Mouse (Mus musculus): ENCODE results near the gene Atad2b. TPM values are rescaled to one million over a fixed set of nuclear protein-coding genes. Genes with fewer than 3 reads are reported as not detected.
"Not testable (repeated sequence)": the region's sequence is repeated elsewhere in the genome, so short reads cannot be mapped to it uniquely, and the experiment has no call there.

Gene Atad2b
- polyA plus RNA-seq, 1 experiment from 2014 or later, result 5.2 TPM

DNA sequence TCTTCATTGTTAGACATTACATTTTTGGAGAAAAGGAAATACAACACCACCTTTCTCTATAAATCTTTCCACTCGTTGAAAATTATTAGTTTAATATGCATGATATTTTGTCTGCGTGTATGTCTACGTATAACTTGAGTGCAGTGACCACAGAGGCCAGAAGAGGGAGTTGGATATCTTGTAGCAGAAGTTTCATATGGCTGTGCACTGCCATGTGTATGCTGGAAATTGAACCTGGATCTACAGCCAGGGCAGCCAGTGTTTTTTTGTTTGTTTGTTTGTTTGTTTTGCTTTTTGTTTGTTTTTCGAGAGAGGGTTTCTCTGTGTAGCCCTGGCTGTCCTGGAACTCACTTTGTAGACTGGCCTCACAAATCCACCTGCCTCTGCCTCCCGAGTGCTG, 38.1 kb upstream of the Atad2b start:
- no peak for ATAC-seq
- no peak overlapping the region for H3K9ac ChIP-seq (ENCODE audit: low read depth, low read length)
- H3K4me1 ChIP-seq (ENCODE audit: control insufficient read depth, insufficient read depth, low read length), result peaks cover 9% of the 10 kb centered on the region
- H3K9me3 ChIP-seq (ENCODE audit: control insufficient read depth, low read length), result no peaks in the 10 kb centered on the region
- 0 out of 2 replicates have a peak, but pooled peaks cover 9% of the 10 kb centered on the region for H3K36me3 ChIP-seq (ENCODE audit: control insufficient read depth, insufficient read depth, low read length)
- H3K4me2 ChIP-seq (ENCODE audit: low read depth, low read length), result no peak overlapping the region
- no peak overlapping the region for H3K4me3 ChIP-seq (ENCODE audit: low read length)
- H3K27ac ChIP-seq (ENCODE audit: low read length), result no peak overlapping the region
- WGBS, result 92% methylated on average over 5 of the region's 5 CpGs
- H3K27me3 ChIP-seq (replicated peaks; ENCODE audit: control insufficient read depth, insufficient read depth, low read length), result no peaks in the 10 kb centered on the region

DNA sequence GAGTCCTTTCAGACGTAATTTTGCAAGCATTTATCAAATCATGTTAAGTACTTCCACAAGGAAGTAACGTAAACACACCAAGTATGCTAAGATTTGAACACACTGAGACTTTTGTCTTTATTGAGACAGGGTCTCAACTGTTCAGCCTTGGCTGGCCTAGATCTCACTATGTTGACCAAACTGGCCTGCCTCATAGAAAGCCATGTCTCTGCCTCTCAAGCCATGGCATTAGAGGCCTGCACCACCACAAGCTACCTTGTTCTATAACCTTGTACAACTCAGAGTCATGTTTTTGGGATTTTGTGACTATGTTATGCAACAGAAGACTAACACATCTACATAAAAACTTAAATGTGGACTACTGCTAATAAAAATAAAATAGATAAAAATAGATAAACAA, 35.1 kb upstream of the Atad2b start:
- Histone ChIP-seq H3K27ac (ENCODE audit: low read length) (no peak overlapping the region), H3K4me2 (ENCODE audit: low read depth, low read length) (no peak overlapping the region), H3K36me3 (ENCODE audit: control insufficient read depth, insufficient read depth, low read length) (0 out of 2 replicates have a peak, but pooled peaks cover 9% of the 10 kb centered on the region), H3K9ac (ENCODE audit: low read depth, low read length) (no peak overlapping the region), H3K9me3 (ENCODE audit: control insufficient read depth, low read length) (no peaks in the 10 kb centered on the region), H3K4me1 (ENCODE audit: control insufficient read depth, insufficient read depth, low read length) (no peaks in the 10 kb centered on the region), H3K27me3 (replicated peaks; ENCODE audit: control insufficient read depth, insufficient read depth, low read length) (no peaks in the 10 kb centered on the region), H3K4me3 (ENCODE audit: low read length) (no peak overlapping the region)
- 72% methylated on average over 2 of the region's 2 CpGs for WGBS
- ATAC-seq, result no peak

DNA sequence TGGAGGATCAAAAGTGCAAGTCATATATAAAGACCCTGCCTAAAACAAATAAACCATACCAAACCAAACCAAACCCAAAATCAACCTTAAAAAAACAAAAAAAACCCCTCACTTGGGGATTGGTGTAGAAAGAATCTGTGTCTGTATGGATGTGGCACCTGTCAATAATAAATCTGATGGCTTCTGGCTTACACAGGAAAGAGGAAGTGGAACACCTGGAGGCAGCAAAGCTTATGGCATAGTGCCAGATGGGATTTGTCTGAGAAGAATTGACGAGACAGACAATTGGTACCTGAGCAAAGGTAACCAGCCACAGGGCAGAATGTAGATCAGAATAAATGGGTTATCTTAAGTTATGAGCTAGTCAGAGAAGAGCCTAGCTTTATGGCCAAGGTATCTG, 32.1 kb upstream of the Atad2b start:
- WGBS, result 44% methylated on average over 1 of the region's 1 CpGs
- no peaks in the 10 kb centered on the region for H3K9me3 ChIP-seq (ENCODE audit: control insufficient read depth, low read length)
- H3K4me2 ChIP-seq (ENCODE audit: low read depth, low read length), result no peak overlapping the region
- H3K36me3 ChIP-seq (ENCODE audit: control insufficient read depth, insufficient read depth, low read length), result 0 out of 2 replicates have a peak, but pooled peaks cover 5% of the 10 kb centered on the region
- H3K4me3 ChIP-seq (ENCODE audit: low read length), result no peak overlapping the region
- H3K9ac ChIP-seq (ENCODE audit: low read depth, low read length), result no peak overlapping the region
- no peak overlapping the region for H3K27ac ChIP-seq (ENCODE audit: low read length)
- ATAC-seq, result peak; percentile 60; the same call in 1 of the 2 replicates
- no peaks in the 10 kb centered on the region for H3K4me1 ChIP-seq (ENCODE audit: control insufficient read depth, insufficient read depth, low read length)
- H3K27me3 ChIP-seq (replicated peaks; ENCODE audit: control insufficient read depth, insufficient read depth, low read length), result no peaks in the 10 kb centered on the region

DNA sequence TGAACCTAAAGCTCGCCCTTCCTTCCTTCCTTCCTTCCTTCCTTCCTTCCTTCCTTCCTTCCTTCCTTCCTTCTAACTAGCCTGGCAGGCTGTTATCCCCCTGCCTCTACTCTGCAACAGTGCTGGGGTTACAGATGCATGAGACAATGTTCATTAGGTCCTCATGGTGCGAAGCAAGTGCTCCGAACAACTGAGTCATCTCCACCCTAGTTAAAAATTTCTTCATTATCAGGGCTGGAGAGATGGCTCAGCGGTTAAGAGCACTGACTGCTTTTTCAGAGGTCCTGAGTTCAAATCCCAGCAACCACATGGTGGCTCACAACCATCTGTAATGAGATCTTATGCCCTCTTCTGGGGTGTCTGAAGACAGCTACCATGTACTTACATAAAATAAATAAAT, 30.6 kb upstream of the Atad2b start:
- H3K36me3 ChIP-seq (ENCODE audit: control insufficient read depth, insufficient read depth, low read length); H3K27ac ChIP-seq (ENCODE audit: low read length); H3K27me3 ChIP-seq (replicated peaks; ENCODE audit: control insufficient read depth, insufficient read depth, low read length); ATAC-seq; H3K4me2 ChIP-seq (ENCODE audit: low read depth, low read length); H3K4me1 ChIP-seq (ENCODE audit: control insufficient read depth, insufficient read depth, low read length); H3K9ac ChIP-seq (ENCODE audit: low read depth, low read length); H3K4me3 ChIP-seq (ENCODE audit: low read length); H3K9me3 ChIP-seq (ENCODE audit: control insufficient read depth, low read length): not testable (repeated sequence)
- WGBS, result 96% methylated on average over 4 of the region's 4 CpGs

DNA sequence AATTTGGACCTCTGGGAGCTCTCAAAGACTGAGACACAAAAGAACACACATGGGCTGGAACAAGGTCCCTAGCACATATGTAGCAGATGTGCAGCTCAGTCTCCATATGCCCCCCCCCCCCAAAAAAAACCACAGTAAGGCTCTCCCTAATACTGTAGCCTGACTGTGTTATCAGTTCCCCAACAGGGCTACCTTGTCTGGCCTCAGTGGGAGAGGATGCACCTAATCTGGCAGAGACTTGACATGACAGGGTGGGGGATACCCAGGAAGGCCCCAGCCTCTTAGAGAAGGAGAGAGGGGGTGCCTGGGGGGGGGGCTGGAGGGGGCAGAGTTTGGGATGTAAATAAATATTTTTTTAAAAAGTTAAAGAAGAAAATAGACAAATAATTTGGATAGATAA, 28.4 kb upstream of the Atad2b start:
- Histone ChIP-seq H3K36me3 (ENCODE audit: control insufficient read depth, insufficient read depth, low read length) (peaks cover 2% of the 10 kb centered on the region; the same call in 1 of the 2 replicates), H3K4me3 (ENCODE audit: low read length) (no peak overlapping the region), H3K27me3 (replicated peaks; ENCODE audit: control insufficient read depth, insufficient read depth, low read length) (no peaks in the 10 kb centered on the region), H3K4me1 (ENCODE audit: control insufficient read depth, insufficient read depth, low read length) (no peaks in the 10 kb centered on the region), H3K9ac (ENCODE audit: low read depth, low read length) (no peak overlapping the region), H3K9me3 (ENCODE audit: control insufficient read depth, low read length) (no peaks in the 10 kb centered on the region), H3K4me2 (ENCODE audit: low read depth, low read length) (no peak overlapping the region), H3K27ac (ENCODE audit: low read length) (no peak overlapping the region)
- no peak for ATAC-seq

DNA sequence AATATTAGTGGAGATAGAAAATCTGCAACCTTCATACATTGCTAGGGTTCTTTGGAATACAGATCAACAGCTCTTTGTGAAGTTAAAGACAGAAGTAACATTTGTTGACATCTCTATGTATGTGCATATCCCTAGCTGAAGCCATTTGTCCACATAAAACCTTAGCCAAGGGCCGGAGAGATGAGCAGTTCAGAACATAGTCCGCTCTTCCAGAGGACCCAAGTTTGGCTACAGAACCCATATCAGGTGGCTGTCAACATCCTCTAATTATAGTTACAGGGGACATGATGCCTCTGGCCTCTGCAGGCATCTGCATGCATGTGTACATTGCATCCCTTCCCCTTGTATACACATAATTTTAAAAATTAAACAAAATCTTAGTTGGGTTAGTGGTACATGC, 27.9 kb upstream of the Atad2b start:
- Histone ChIP-seq H3K4me1 (ENCODE audit: control insufficient read depth, insufficient read depth, low read length) (no peaks in the 10 kb centered on the region), H3K27me3 (replicated peaks; ENCODE audit: control insufficient read depth, insufficient read depth, low read length) (no peaks in the 10 kb centered on the region), H3K27ac (ENCODE audit: low read length) (no peak overlapping the region), H3K9me3 (ENCODE audit: control insufficient read depth, low read length) (no peaks in the 10 kb centered on the region), H3K4me2 (ENCODE audit: low read depth, low read length) (no peak overlapping the region), H3K4me3 (ENCODE audit: low read length) (no peak overlapping the region), H3K36me3 (ENCODE audit: control insufficient read depth, insufficient read depth, low read length) (peaks cover 2% of the 10 kb centered on the region; the same call in 1 of the 2 replicates), H3K9ac (ENCODE audit: low read depth, low read length) (no peak overlapping the region)
- WGBS, result 92% methylated on average over 2 of the region's 2 CpGs
- ATAC-seq, result no peak

DNA sequence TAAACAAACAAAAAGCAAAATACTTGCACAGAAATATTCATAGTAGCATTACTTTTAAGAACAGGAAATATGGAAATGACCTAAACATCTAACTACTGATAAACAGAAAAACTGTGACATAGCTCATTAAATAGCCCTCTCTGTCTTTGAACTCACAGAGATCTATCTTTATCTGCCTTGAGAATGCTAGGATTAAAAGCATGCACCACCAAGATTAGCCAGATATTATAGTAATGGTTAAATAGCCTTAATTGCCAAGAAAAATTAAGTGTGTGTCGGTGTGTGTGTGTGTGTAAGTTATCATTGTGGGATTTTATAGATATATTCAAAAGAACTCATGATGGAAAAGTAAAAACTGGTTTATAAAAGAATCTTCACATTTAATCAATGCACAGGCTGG, 27.3 kb upstream of the Atad2b start:
- Histone ChIP-seq H3K4me1 (ENCODE audit: control insufficient read depth, insufficient read depth, low read length) (no peaks in the 10 kb centered on the region), H3K4me2 (ENCODE audit: low read depth, low read length) (no peak overlapping the region), H3K36me3 (ENCODE audit: control insufficient read depth, insufficient read depth, low read length) (peaks cover 2% of the 10 kb centered on the region; the same call in 1 of the 2 replicates), H3K9me3 (ENCODE audit: control insufficient read depth, low read length) (no peaks in the 10 kb centered on the region), H3K27ac (ENCODE audit: low read length) (no peak overlapping the region), H3K27me3 (replicated peaks; ENCODE audit: control insufficient read depth, insufficient read depth, low read length) (no peaks in the 10 kb centered on the region), H3K9ac (ENCODE audit: low read depth, low read length) (no peak overlapping the region), H3K4me3 (ENCODE audit: low read length) (no peak overlapping the region)
- WGBS, result 82% methylated on average over 1 of the region's 1 CpGs
- no peak for ATAC-seq

DNA sequence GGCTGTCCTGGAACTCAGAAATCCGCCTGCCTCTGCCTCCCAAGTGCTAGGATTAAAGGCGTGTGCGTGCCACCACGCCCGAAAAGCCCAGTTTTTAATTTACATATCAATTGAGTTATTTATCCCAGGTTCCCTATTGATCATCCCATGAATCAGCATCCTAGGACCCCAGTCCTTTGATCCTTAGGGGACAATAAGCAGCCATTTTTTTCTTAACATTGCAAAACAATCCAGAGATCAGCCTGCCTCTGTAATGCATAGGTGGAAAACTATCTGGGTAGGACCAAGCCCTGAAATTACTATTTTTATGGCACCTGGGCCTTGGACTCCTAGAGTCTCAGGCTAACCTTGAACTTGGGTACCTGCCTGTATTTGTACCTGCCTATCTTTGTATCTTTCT, 19.1 kb upstream of the Atad2b start:
- Histone ChIP-seq H3K27ac (ENCODE audit: low read length) (no peak overlapping the region), H3K4me1 (ENCODE audit: control insufficient read depth, insufficient read depth, low read length) (no peaks in the 10 kb centered on the region), H3K36me3 (ENCODE audit: control insufficient read depth, insufficient read depth, low read length) (no peaks in the 10 kb centered on the region), H3K9me3 (ENCODE audit: control insufficient read depth, low read length) (no peaks in the 10 kb centered on the region), H3K4me3 (ENCODE audit: low read length) (no peak overlapping the region), H3K27me3 (replicated peaks; ENCODE audit: control insufficient read depth, insufficient read depth, low read length) (no peaks in the 10 kb centered on the region), H3K9ac (ENCODE audit: low read depth, low read length) (no peak overlapping the region), H3K4me2 (ENCODE audit: low read depth, low read length) (no peak overlapping the region)
- 92% methylated on average over 5 of the region's 5 CpGs for WGBS
- ATAC-seq, result no peak

DNA sequence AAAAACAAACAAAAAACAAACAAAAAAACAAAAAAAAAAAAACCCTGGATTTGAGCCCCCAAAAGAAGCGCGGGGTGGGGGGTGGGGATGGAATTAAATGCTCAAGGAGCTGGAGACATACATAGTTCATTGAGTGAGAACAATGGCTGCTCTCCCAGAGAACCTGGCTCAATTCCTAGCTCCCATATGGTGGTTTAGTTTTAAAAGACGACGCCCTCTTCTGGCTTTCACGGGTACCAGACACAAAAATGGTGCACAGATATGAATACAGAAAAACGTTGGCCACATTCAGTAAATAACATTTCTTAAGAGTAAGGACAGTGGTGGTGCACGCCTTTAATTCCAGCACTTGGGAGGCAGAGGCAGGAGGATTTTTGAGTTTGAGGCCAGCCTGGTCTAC, 11.2 kb upstream of the Atad2b start:
- ATAC-seq, result no peak
- peak overlapping the region; percentile 26; the same call in 1 of the 2 replicates for H3K4me2 ChIP-seq (ENCODE audit: low read depth, low read length)
- WGBS, result 81% methylated on average over 7 of the region's 7 CpGs
- no peaks in the 10 kb centered on the region for H3K4me1 ChIP-seq (ENCODE audit: control insufficient read depth, insufficient read depth, low read length)
- H3K27ac ChIP-seq (ENCODE audit: low read length), result no peak overlapping the region
- no peaks in the 10 kb centered on the region for H3K9me3 ChIP-seq (ENCODE audit: control insufficient read depth, low read length)
- no peaks in the 10 kb centered on the region for H3K36me3 ChIP-seq (ENCODE audit: control insufficient read depth, insufficient read depth, low read length)
- H3K9ac ChIP-seq (ENCODE audit: low read depth, low read length), result no peak overlapping the region
- H3K27me3 ChIP-seq (replicated peaks; ENCODE audit: control insufficient read depth, insufficient read depth, low read length), result no peaks in the 10 kb centered on the region
- H3K4me3 ChIP-seq (ENCODE audit: low read length), result no peak overlapping the region

DNA sequence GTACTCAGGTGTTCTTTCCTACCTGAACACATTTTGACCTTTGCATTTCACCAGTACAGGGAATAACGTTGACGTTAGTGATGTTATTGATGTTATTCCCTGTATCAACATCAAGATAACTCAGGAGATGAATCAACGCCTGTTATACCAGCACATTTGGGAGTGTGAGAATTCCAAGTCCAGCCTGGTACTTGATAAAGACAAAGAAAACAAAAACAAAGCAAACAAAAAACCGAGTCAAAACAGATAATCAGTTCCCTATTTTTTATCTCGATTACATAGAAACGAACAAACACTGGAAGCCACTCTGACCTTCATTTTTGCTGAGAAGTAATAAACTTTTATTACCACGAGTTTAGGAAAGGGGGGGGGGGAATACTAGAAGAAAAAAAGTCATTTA, 10.7 kb upstream of the Atad2b start:
- 33% methylated on average over 7 of the region's 7 CpGs for WGBS
- H3K27ac ChIP-seq (ENCODE audit: low read length), result peak overlapping the region; percentile 95
- H3K4me2 ChIP-seq (ENCODE audit: low read depth, low read length), result peak overlapping the region; percentile 78
- no peaks in the 10 kb centered on the region for H3K4me1 ChIP-seq (ENCODE audit: control insufficient read depth, insufficient read depth, low read length)
- no peaks in the 10 kb centered on the region for H3K36me3 ChIP-seq (ENCODE audit: control insufficient read depth, insufficient read depth, low read length)
- peak overlapping the region; percentile 91 for H3K9ac ChIP-seq (ENCODE audit: low read depth, low read length)
- ATAC-seq, result no peak
- no peaks in the 10 kb centered on the region for H3K9me3 ChIP-seq (ENCODE audit: control insufficient read depth, low read length)
- peak overlapping the region; percentile 82 for H3K4me3 ChIP-seq (ENCODE audit: low read length)
- H3K27me3 ChIP-seq (replicated peaks; ENCODE audit: control insufficient read depth, insufficient read depth, low read length), result no peaks in the 10 kb centered on the region

Measured in intestine, embryonic 16.5 days (tissue).